Mouse (Mus musculus) brain, embryonic 14.5 days (tissue): ENCODE measurements around the gene Zcchc24.

Source experiments
- CTCF ChIP-seq: fragments of 200-500 bp; IDR thresholded peaks from 2 replicates; pipeline ENCODE4 v1.5.1; 2012; ENCODE audit warnings: inconsistent platforms, mild to moderate bottlenecking, moderate library complexity, borderline replicate concordance; ENCODE audit not compliant: insufficient read depth, insufficient read length; ENCODE audit errors: extremely low read depth
- POLR2A ChIP-seq: fragments of 200-500 bp; IDR thresholded peaks from 2 replicates; pipeline ENCODE4 v1.6.1; 2012; ENCODE audit warnings: mild to moderate bottlenecking, inconsistent platforms, borderline replicate concordance; ENCODE audit not compliant: poor library complexity, insufficient read depth, insufficient read length, severe bottlenecking; ENCODE audit errors: extremely low read depth

DNA sequence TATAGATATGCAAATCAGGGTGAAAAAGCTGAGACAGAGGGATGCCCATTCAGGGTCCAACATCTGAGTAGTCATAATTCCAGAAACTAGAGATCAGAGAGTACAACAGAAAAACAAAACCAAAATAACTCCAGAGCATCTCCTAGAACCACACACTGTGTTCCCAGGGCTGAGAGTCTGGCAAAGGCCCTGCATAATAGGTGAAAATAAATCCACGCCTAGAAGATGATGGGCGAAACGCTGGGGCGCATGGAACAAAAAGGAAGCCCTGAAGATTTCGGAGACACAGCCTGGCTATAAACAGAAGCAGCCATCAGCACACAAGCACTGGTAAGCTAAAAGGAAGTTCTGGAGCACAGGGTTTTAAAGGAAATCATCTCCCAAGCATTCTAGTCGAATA, 26.2 kb upstream of the Zcchc24 start:
- TF ChIP-seq CTCF = no peak
- no peak for TF ChIP-seq POLR2A
